Mouse (Mus musculus) skeletal muscle tissue, adult 2 months (tissue): ENCODE data around the gene Ffar2.

Source experiments
- DNase-seq: peaks from one replicate; pipeline ENCODE4 v3.0.0-alpha.2; 2012; ENCODE audit warnings: low read depth, low spot score

The Ffar2 gene

DNA sequence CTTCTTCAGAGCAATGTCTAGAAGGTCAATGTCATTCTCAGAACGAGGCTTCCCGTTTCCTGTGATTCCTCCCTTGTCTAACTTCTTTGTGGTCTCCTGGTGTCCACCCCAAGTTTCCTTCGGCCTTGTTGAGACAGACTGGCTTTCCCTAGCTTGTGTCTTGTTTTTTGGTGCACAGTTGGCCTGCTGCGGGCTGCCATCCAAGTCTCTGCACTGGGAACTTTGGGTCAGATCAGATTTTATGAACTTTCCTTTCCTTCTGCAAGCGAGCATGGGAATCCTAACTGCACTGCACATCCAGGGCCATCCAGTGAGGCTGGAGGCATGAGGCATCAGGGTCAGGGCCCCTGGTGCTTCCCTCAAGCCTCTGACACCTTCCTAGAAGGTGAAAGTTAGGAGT lies 2.0 kb downstream of the Ffar2 start:
- no peak for DNase-seq

DNA sequence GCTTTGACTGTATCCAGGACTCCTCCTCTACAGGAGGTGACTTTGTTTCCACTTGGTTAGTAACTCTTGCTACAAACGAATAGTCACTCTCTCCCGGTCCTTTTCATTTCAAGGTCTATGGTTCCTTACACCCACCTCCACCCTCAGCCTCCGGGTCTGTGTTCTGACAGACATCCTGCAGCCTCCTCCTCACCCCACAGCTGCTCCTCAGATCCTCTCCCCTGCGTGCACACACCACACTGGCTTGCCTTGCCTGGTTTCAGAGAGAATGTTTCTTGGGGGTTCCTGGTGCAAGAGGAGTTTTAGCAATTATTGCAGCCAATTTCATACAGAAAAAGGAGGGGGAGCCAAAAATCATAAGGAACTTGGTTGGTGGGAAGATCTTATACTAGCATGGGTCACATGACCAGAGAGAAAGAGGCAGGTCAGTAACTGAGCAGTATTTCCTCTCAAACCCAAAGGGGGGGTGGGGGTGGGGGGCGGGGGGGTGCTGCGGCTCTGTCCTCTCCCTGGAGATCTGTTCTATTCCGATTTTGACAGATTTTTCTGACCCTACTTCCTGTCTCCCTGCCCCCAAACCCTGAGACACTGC lies 2.6 kb downstream of the Ffar2 start:
- DNase-seq = no peak

DNA sequence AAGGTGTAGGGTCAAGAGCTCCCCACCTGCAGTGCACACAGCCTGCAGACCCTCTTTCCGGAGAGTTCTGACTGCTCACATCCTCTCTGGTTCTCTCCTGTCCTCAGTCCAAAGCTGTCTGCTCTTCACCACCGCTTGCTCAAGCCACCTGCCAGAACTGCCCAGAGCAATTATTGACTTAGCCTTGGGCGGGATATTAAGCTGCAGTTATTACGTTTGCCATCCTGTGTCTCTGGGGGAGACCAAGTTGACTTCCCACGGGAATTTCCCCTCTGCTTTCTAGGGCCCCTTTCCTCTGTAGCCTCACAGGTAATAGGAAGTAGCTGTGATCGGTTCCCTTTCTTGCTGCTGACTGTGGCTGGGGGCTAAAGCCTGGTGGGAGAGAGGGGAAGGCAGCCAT lies 3.4 kb downstream of the Ffar2 start:
- DNase-seq = no peak

DNA sequence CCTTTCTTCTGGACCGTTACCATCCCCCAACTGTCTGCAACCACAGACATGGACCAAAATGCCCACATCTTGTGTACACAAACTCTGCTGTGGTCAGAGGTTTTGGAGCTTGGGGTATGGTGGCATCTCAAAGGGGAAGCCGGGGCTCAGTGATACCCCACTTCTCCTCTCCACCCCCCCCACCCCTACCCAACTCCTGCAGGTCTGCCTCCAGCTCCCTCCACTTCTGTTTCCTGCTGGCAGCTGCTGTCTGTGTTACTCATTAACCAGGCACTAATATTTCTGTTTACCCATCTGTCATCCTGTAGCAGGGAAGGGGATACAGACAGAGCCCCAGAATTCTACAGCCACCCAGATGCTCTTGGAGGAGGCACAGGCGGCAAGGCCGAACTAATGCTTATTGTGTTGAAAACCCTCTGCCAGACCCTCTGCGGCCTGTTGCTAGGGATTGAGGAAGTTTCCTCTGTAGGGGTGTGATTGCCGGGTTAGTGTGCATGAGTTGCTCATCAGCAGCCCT lies 11.2 kb downstream of the Ffar2 start:
- DNase-seq = no peak

DNA sequence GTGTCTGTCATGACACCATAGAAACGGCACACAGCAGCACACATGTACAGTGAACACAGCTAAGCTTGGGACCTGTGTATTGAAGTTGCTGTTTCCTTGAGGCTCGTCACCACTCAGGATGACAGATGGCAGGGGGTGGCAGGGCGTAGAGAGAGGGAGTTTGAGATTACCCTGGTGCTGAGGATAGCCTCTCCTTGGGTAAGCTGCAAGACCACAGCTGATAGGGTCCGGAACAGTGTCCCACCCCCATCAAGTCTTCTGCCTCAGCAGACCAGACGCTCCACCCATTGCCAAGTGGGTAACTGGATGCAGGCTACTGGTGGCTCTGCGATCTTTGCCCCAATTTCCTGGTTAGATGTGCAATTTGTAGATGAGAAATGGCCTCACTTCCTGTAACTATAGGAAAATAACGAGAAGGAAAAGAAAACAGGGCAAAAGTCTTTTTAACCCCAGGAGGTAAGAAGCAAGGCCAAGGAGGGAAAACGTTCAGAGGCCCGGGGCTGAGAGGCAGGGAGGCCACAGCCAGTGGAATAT lies 11.8 kb downstream of the Ffar2 start:
- DNase-seq = no peak

DNA sequence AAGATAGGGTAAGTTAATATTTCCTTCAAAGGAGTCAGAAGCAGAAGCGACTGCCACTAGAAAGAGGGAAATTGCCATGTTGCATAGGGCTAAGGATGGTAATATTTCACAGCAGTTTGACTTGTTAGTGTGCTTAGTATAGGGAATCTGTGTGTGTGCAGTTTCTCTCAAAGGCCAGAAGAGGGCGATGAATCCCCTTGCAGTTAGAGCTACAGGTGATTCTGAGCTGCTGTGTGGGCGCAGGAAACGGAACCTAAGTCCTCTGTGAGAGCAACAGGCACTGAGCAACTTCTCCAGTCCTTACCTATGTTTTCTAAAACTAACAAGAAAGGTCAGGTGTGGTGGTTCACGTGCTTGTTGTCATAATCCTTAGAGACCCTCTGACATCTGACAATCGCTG lies 13.3 kb downstream of the Ffar2 start:
- no peak for DNase-seq

DNA sequence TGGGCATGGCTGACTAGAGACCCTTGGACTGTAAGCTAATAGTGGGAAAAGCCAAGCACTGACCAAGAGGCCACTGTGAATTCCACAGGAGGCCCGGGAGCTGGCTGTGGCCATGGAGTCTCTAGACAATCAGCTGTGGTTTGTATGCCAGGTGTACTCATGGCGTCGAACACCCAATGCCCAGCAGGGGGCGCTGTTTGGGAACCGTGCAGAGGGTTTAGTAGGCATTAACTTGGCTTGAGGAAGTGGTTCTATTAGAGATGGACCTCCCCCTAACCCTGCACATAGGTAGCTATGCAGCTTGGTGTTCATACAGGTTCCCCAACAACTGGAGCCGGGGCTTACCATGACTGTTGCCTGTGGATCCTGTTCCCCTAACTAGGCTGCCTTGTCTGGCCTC lies 17.7 kb downstream of the Ffar2 start:
- DNase-seq = no peak

DNA sequence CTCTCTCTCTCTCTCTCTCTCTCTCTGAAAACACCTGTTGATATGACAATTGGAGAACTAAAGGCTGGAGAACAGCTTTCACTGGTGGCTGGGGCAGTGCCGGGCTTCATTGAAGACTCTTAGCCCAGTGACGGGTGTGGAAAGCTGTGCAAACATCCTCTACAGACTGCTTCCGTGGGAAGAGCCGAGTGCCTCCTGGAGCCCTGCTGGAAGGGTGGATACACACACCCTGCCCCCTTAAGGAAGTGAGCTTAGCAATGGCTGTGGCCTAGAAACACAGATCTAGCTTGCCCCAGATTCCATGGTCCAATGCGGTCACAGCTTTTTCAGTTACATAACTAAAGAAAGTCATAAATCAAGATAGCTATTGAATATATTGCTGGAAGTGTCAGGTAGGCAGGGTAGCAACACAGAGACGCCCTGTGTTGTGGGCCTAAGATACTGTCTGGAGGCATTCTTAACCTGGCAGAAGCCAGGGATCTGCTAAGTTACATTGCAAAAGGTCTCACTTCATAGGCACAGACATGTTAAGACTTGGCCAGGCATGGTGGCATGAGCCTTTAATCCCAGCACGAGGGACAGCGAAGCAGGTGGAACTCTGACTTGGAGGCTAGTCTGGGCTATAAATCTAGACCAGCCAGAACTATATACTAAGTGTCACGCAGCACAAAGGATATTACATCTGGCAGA lies 19.4 kb downstream of the Ffar2 start:
- DNase-seq = no peak

DNA sequence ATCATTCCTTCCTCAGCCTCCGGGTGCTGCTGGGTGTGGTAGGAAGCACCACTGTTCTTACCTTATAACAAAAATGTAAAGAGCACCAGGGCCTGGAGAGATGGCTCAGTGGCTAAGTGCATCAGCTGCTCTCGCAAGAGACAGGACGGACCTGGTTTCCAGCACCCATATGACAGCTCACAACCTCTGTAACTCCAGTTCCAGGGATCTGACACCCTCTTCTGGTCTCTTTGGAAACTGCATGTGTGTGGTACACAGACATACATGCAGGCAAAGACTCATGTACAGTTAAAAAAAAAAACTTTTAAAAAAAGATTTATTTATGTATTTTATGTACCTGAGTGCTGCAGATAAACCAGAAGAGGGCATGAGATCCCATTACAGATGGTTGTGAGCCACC lies 20.3 kb downstream of the Ffar2 start:
- no peak for DNase-seq

DNA sequence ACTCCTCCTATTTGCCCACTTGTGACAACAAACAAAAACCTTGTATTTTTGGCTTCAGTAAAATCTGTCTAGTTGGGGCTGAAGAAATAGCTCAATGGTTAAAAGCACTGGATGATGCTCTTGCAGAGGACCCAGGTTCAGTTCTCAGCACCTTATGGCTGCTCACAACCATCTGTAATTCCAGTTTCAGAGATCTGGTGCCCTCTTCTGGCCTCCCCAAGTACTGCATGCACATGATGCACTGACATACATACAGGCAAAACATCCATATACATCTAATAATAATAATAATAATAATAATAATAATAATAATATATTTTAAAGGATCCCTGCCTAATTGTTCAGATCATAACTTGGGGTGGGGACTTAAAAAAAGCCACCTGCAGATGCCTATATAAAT lies 22.9 kb downstream of the Ffar2 start:
- DNase-seq = no peak

DNA sequence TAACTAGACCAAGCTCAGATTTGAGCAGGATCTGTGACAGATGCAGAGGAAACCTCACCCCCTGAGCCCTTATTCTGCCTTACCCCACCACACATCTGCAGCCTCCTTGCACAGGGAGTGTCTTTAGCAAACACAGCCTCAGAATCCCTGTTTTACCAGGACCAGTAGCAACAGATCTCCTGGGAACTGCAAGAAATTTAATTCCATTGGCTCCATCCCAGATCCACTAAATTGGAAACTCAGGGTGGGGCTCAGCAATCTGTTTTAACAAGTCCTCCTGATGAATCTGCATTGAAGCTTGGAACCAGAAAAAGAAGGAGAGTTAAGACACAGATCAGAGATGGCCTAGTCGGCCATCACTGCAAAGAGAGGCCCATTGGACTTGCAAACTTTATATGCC lies 26.8 kb downstream of the Ffar2 start:
- no peak for DNase-seq

DNA sequence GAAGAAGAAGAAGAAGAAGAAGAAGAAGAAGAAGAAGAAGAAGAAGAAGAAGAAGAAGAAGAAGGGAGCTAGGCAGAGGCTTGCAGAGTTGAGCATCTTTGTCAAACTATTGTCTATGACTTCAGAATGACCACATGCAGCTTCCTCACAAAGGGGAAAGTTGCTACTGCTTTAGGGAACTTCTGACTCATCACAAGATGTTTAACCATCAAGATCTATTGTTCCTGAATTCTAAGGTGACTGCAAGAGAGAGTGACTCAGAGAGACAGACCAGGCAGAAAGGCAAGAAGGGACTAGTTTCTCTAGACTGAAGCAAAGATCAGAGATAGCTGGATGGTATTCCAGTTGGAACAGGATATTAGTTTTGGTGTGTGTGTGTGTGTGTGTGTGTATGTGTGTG lies 28.7 kb downstream of the Ffar2 start:
- no peak for DNase-seq

DNA sequence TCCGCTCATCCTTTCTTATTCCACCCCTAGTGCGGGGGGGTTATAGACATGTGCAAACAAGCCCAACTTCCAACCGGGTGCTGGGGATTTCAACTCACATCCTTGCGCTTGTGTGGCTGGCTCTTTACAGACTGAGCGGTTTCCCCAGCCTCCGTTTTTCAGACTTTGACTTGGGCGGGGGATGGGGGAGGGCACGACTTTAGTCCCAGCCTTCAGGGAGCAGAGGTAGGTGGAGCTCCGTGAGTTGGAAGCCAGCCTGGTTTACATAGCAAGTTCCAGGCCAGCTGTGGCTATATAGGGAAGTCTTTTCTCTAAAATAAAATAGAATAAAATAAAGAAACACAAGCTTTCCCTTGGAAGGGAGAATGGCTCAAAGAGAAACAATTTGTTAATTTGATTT lies 31.7 kb downstream of the Ffar2 start:
- no peak for DNase-seq

DNA sequence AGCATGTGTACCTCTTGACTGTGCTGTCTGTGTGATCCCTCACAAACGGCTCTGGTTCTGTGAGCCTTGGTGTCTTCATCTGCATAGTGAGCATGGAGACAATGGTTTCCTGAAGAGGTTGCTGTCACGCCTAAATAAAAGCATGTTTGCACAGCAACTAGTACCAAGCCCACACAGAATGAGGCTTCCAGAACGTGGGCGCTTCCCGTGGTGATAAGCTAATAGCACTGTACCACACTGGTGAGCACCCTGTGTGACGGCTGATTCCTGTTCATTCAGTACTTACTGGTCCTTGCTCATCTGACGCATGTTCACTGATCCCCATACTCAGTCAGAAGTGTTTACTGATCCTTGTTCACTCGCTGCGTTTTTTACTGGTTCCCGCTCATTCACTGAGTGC lies 33.4 kb downstream of the Ffar2 start:
- no peak for DNase-seq

DNA sequence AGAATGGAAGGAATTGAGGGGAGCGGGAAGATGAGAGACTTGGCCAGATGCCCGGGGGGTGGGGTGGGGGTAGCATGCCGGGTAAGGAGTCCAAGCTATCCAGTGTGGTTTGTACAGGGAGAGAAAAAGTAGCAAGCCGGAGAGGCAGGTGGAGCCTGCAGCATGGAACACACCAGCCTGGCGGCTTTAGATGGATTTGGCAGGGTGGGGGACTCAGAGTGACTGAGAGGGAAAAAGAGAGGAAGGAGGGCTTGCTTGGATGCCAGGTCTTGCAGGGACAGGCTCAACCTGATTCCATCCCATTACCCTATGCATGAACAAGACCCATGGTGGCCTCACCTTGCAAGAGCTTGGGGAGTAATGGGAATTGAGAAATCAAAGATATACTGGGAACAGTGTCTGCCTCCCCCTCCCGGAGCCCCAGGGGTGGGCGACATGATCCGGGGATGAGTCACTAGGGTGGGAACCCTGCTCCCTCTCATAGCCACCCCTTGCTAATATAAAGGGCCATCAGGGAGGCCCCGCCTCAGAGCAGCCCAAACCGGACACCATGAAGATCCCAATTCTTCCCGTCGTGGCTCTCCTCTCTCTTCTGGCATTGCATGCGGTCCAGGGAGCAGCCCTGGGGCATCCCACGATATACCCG lies 36.1 kb downstream of the Ffar2 start, which contains the start of gene Krtdap:
Krtdap (plus strand) TSS at position 520 of the 646 bp plus-strand sequence.
- no peak for DNase-seq

DNA sequence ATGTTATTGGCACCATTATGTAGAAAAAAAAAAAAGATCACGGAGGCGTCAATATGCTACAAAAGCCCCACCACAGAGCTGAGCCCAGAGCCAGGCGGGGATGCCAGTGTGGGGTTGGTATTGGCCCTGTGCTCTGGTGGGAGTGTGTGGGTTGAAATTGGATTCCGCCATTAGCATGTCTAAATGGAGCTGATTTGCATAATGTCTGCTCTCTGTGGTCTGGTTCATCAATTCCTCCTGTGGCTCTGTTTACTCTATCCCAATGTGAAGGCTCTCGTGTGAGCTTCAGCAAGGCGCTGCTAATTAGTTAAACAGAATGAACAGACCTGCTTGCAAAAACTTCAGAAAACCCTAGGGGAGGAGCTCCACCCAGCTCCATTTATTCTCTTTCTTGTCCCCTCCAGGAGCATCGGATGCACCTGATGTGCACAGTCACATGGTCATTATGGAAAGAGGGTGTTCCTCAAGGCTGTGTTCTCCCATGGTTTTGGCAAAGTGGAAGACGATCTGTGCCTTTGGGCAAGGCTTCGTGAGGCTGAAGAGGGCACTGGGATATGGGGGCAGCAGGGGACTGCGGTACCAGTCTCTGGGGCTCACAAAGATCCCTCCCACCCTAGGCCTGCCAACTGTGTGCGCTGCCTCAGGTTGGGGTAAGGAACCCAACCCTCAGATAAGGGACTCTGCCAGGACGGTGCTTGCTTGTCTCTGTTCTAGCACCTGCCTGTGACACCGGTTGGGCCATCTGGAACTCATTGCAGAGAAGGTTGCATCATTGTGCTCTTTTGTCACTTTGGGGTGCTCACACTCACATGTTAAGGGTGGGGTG lies 37.6 kb downstream of the Ffar2 start:
- no peak for DNase-seq

DNA sequence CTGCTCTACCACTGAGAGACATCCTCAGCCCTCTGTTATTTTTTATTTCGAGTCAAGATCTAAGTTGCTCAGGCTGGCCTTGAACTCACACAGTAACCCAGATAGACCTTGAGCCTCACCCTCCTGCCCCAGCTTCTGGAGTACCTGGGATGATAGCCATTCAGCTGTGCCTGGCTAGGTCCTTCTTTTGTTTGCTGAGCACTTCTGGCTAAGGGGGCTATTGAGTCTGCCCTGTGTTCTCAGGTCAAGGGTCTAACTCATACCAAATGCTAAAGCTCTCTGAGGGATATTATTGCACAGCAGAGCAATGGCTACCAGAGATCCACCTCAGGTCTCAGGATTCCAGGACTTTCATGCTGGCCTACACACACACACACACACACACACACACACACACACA lies 38.4 kb downstream of the Ffar2 start:
- no peak for DNase-seq

DNA sequence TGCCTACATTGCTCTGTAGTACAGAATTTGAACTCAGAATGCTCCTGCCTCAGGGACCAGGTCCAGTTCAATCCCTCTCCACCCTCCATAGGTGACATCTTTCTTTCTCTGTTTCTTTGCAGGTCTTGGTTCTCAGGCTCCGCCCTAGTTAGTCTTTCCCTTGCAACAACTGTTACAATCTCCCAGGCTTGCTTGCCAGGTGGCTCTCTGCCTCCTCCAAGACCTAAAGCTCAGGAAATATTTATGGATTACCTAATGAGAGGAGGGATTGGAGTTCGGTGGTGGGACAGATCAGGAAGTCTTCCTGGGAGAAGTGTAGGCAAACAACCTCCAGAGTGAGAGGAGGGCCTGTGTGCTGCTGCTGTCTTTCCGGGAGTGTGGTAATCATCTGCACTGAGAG lies 40.9 kb downstream of the Ffar2 start:
- DNase-seq = no peak

DNA sequence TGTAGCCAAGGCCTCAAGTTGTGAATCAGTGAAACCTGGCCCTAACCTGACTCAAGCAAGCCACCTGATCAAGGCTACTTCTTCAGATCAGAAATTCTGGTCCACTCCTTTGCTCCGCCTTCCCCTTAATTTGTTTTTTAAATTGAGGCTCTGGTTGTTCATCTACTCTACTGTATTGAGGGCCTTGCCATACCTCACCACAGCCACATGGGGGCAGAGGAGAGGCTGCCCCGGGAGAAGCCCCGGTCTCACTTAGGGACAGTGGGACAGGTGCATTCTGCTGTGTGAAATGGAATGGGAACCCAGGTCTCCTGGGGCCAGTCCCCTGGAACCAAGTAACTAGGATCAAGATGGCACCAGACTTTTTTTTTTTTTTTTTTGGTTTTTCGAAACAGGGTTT lies 41.8 kb downstream of the Ffar2 start:
- DNase-seq = no peak

DNA sequence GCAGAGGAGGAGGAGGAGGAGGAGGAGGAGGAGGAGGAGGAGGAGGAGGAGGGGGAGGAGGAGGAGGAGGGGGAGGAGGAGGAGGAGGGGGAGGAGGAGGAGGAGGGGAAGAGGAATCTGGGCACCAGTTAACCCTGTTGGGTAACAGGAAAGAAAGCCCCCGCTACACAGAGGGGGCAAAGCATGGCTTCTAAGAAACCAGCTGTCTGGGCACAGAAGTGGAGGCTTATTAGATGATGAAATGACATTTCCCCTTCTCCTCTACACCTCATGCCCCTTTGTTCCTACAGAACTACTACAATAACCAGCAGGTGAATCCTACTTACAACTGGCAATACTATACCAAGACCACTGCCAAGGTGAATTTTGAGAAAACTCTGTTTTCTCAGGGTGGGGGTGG lies 45.7 kb downstream of the Ffar2 start:
- DNase-seq = no peak

DNA sequence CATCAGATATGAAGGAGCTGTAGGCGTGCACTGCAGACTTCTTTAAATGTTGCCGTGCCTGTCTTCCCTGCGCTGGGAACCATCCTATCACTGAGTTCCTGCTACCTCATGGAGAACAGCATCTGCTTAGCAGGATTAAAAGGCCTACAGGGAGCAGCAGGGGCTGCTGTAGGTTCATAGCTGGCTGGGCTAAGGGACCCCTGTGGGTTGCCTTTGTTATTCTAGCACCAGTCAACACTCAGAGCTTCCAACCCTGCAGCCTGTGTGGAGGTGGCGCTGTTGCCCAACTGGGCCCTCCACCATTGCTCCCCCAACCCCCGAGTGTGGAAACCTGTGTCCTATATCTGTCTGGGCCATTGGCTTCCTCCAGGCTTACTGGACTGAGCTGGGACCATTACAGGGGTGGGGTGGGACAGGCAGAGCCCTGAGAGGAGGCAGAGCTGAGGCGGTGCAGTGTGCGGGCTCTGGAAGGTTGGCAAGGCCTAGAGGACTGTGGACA lies 46.4 kb downstream of the Ffar2 start:
- no peak for DNase-seq

DNA sequence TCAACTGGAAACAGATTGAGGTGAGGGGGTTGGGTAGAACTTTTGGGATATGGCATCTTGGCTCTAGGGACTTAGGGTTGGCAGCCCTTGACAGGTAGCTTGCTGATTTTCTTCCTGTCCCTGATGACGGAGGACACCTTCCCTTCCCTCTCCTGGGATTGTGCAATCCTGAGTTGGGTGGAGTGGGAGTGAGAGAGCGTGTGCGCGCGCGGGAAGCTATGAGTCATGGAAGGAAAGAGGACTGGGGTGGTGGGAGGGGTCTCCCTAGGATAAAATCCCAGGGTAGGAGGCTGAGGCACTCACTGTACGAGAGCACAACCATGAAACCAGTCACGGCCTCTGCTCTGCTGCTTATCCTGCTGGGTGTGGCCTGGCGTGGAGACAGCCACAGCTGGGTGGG lies 47.5 kb downstream of the Ffar2 start:
- DNase-seq = no peak
